Mouse (Mus musculus) layer of hippocampus, postnatal 25 days (tissue): ENCODE measurements around the gene Klf11. TPM values are rescaled to one million over a fixed set of nuclear protein-coding genes. Genes with fewer than 3 reads are reported as not detected.

Source experiments
- DNase-seq, 2 experiments: peaks; one replicate each; pipeline ENCODE4 v3.0.0; 2022; ENCODE audit warnings: mixed read lengths in 2 of 2, low spot score in 1 of 2; ENCODE audit errors: extremely low spot score in 1 of 2
- total RNA-seq, 2 experiments: library from RNA; stranded (reverse); gene quantifications; 2 replicates each; pipeline ENCODE4 v1.2.3; 2021

Gene Klf11
- total RNA-seq, 2 experiments from 2014 or later = 3.6 to 4.2 TPM

- DNase-seq = peak; percentile 75 to 79
Measured at GRCm38 (mm10) chr12:24651642-24652342, 718 bp downstream of the Klf11 start.

- no peak for DNase-seq
Measured at GRCm38 (mm10) chr12:24654065-24654862, 3.2 kb downstream of the Klf11 start.

- DNase-seq = no peak
Measured at GRCm38 (mm10) chr12:24656436-24656835, 5.4 kb downstream of the Klf11 start.

GRCm38 (mm10) chr12:24658998-24659397, 7.9 kb downstream of the Klf11 start:
- DNase-seq = no peak

- no peak for DNase-seq
Measured at GRCm38 (mm10) chr12:24659923-24660322, 8.8 kb downstream of the Klf11 start.

- DNase-seq = no peak
Measured at GRCm38 (mm10) chr12:24661100-24661499, 10.0 kb downstream of the Klf11 start.

GRCm38 (mm10) chr12:24662131-24662530, 11.1 kb downstream of the Klf11 start:
- no peak for DNase-seq

- DNase-seq = no peak
Measured at GRCm38 (mm10) chr12:24680096-24680491, 29.0 kb downstream of the Klf11 start.

- DNase-seq = peak; percentile 40 to 44
Measured at GRCm38 (mm10) chr12:24680492-24681285, 29.6 kb downstream of the Klf11 start.

- DNase-seq = no peak
Measured at GRCm38 (mm10) chr12:24681286-24682023, 30.4 kb downstream of the Klf11 start, which contains the start of gene Cys1. TSS of gene Cys1 (minus strand) at chr12:24681813.

- DNase-seq = no peak
Measured at GRCm38 (mm10) chr12:24682563-24682962, 31.5 kb downstream of the Klf11 start.

GRCm38 (mm10) chr12:24683461-24683860, 32.4 kb downstream of the Klf11 start:
- DNase-seq = no peak

- no peak for DNase-seq
Measured at GRCm38 (mm10) chr12:24686038-24686695, 35.1 kb downstream of the Klf11 start.

GRCm38 (mm10) chr12:24686696-24687346, 35.7 kb downstream of the Klf11 start:
- no peak for DNase-seq

- DNase-seq = no peak
Measured at GRCm38 (mm10) chr12:24690351-24690750, 39.3 kb downstream of the Klf11 start.

GRCm38 (mm10) chr12:24696500-24697483, 45.7 kb downstream of the Klf11 start:
- DNase-seq = peak; percentile 72 to 94

GRCm38 (mm10) chr12:24697484-24698204, 46.6 kb downstream of the Klf11 start:
- DNase-seq = no peak
